ENCODE assay signal across 8 mouse cellular contexts in the genomic region with DNA sequence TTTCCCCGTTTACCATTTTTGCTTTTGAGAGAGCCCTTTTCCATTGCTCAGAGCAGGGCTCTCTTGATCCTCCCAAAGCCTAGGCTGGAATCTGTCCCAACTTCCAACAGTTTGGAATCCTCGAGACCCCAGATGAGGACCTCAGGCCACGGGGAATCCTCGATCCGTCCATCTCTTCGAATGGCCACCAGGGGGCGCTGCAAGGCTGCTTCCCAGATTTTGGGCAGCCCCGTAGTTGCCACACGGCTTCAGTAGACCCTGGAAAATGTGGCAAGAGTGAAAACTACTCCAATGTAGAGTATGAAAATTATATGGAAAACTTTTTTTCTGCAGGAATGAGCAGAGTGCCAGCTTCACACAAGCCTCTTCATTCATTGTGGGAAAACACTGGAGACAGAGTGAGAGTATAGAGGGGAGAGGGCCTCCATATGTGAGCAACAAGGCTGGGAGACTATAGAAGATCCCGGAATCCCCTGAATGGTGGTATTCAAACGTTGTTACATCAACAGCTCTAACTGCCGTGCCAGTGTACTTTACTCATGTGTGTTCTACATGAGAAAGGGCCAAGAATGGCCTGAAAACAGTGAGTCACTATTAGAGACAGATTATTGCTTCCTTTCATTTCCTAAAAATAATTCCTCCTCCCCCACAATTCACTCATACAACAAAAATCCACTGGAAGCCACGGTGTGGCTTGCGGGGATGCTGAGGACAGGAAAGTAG. TPM values are rescaled to one million over a fixed set of nuclear protein-coding genes. Genes with fewer than 3 reads are reported as not detected.
DNase-seq lines count a peak whose midpoint lies in the region; ATAC-seq and TF ChIP-seq lines count a peak whose summit lies in the region.

A gene (minus strand): TSS at position 191 of the 723 bp plus-strand sequence.

- dilution Hi-C loops in CH12.LX (cut with MboI; ENCODE audit: extremely low pct_ligation_motif_present, extremely low pct_unique_long_range_greater_than_20kb, low sequenced_read_pairs), result no loop called here

- DNase-seq in CH12.LX (ENCODE audit: extremely low read depth), result peak; percentile 55
- DNase-seq in forebrain, embryonic 11.5 days (ENCODE audit: low spot score), result peak; percentile 89
- peak; percentile 69 for DNase-seq in heart, postnatal 0 days (ENCODE audit: low spot score)
- DNase-seq in kidney, postnatal 36 days, result peak; percentile 58 to 89
- peak; percentile 91 for DNase-seq in lung, embryonic 14.5 days
- DNase-seq in thymus, adult 18-20 months, result peak; percentile 22 to 32

- TF ChIP-seq RAD21 in CH12.LX (IDR thresholded peaks at IDR 0.05; ENCODE audit: low read depth, low read length), result peak; percentile 84

- H3K9me3 ChIP-seq in CH12.LX (replicated peaks; ENCODE audit: low read length), result no peaks in the 10 kb centered on the region
- H3K9me3 ChIP-seq in forebrain, embryonic 11.5 days (ENCODE audit: control insufficient read depth, low read length), result no peaks in the 10 kb centered on the region
- no peaks in the 10 kb centered on the region for H3K9me3 ChIP-seq in heart, postnatal 0 days (replicated peaks; ENCODE audit: control insufficient read depth, low read length)
- H3K9me3 ChIP-seq in lung, embryonic 14.5 days (ENCODE audit: low read depth, low read length), result no peaks in the 10 kb centered on the region

- TF ChIP-seq EP300 in CH12.LX (IDR thresholded peaks at IDR 0.05; ENCODE audit: low read length), result no peak
- no peak for TF ChIP-seq EP300 in heart, postnatal 0 days (IDR thresholded peaks at IDR 0.05; ENCODE audit: low read depth)

- no peaks in the 10 kb centered on the region for H3K79me2 ChIP-seq in CH12.LX (replicated peaks; ENCODE audit: control insufficient read depth, extremely low read depth, insufficient read depth, poor library complexity, severe bottlenecking)

- H3K27ac ChIP-seq in CH12.LX (ENCODE audit: insufficient read depth, low read depth), result no peak within 1 kb of the TSS
- no peak within 1 kb of the TSS for H3K27ac ChIP-seq in bone marrow macrophage, adult 2 months (ENCODE audit: insufficient read depth, low read depth, low read length)
- H3K27ac ChIP-seq in forebrain, embryonic 11.5 days (ENCODE audit: low read depth, low read length), result no peak within 1 kb of the TSS
- H3K27ac ChIP-seq in heart, postnatal 0 days (ENCODE audit: low read depth), result no peak within 1 kb of the TSS
- no peak within 1 kb of the TSS for H3K27ac ChIP-seq in lung, embryonic 14.5 days (ENCODE audit: low read depth)

- in situ Hi-C loops in CH12.LX (cut with MboI; ENCODE audit: low pct_ligation_motif_present, low pct_unique_long_range_greater_than_20kb, low sequenced_read_pairs), result loop anchor here (5.0 kb wide), 3 partner anchors 57 to 157 kb away; no protein-coding TSS in a partner anchor

- H3K27me3 ChIP-seq in CH12.LX (replicated peaks), result peaks cover 2% of the 10 kb centered on the region
- H3K27me3 ChIP-seq in forebrain, embryonic 11.5 days (ENCODE audit: control insufficient read depth, insufficient read depth, low read length), result no peaks in the 10 kb centered on the region
- H3K27me3 ChIP-seq in heart, postnatal 0 days (ENCODE audit: control insufficient read depth, insufficient read depth, low read length), result no peaks in the 10 kb centered on the region
- no peaks in the 10 kb centered on the region for H3K27me3 ChIP-seq in lung, embryonic 14.5 days (ENCODE audit: insufficient read depth, low read length)

- peak; percentile 68 to 90 for TF ChIP-seq CTCF in CH12.LX (conservative IDR thresholded peaks at IDR 0.05 in 1 of 2, IDR thresholded peaks at IDR 0.05 in 1 of 2; ENCODE audit: low read depth in 2 of 2, low read length in 2 of 2)
- peak; percentile 98 for TF ChIP-seq CTCF in bone marrow macrophage, adult 2 months (IDR thresholded peaks at IDR 0.05; ENCODE audit: low read depth, low read length)
- TF ChIP-seq CTCF in heart, postnatal 0 days (IDR thresholded peaks at IDR 0.05; ENCODE audit: low read depth), result peak; percentile 89
- peak; percentile 95 for TF ChIP-seq CTCF in lung, embryonic 14.5 days (IDR thresholded peaks at IDR 0.05; ENCODE audit: low read depth)

- H3K4me1 ChIP-seq in CH12.LX (ENCODE audit: control insufficient read depth in 1 of 2, insufficient read depth in 2 of 2), result peaks cover 0 to 7% of the 10 kb centered on the region in 2 experiments; a peak in 2 of 4 replicates
- peaks cover 9% of the 10 kb centered on the region for H3K4me1 ChIP-seq in bone marrow macrophage, adult 2 months (ENCODE audit: control insufficient read depth, insufficient read depth, low read length)
- no peaks in the 10 kb centered on the region for H3K4me1 ChIP-seq in forebrain, embryonic 11.5 days (replicated peaks; ENCODE audit: control insufficient read depth, insufficient read depth, low read length)
- H3K4me1 ChIP-seq in heart, postnatal 0 days (ENCODE audit: control insufficient read depth, insufficient read depth), result no peaks in the 10 kb centered on the region
- H3K4me1 ChIP-seq in lung, embryonic 14.5 days (ENCODE audit: insufficient read depth), result no peaks in the 10 kb centered on the region

- H3K4me3 ChIP-seq in CH12.LX (replicated peaks in 1 of 3; ENCODE audit: low read depth in 2 of 3, low read length in 2 of 3, poor library complexity in 1 of 3), result no peak within 1 kb of the TSS
- peak within 1 kb of the TSS; percentile 5; the same call in 1 of the 2 replicates for H3K4me3 ChIP-seq in bone marrow macrophage, adult 2 months (ENCODE audit: insufficient read depth, low read length)
- no peak within 1 kb of the TSS for H3K4me3 ChIP-seq in forebrain, embryonic 11.5 days (ENCODE audit: low read depth, low read length)
- H3K4me3 ChIP-seq in heart, postnatal 0 days (ENCODE audit: low read depth, low read length), result no peak within 1 kb of the TSS
- H3K4me3 ChIP-seq in lung, embryonic 14.5 days (ENCODE audit: low read depth, low read length), result no peak within 1 kb of the TSS

- no peak for TF ChIP-seq POLR2A in CH12.LX (IDR thresholded peaks at IDR 0.05; ENCODE audit: low read depth, low read length)
- no peak for TF ChIP-seq POLR2A in bone marrow macrophage, adult 2 months (IDR thresholded peaks at IDR 0.05; ENCODE audit: borderline replicate concordance, low read depth, low read length)

- H3K36me3 ChIP-seq in CH12.LX (replicated peaks in 1 of 2; ENCODE audit: control insufficient read depth in 1 of 2, insufficient read depth in 1 of 2, low read length in 1 of 2), result peaks cover 0 to 3% of the 10 kb centered on the region in 2 experiments
- H3K36me3 ChIP-seq in forebrain, embryonic 11.5 days (ENCODE audit: control insufficient read depth, insufficient read depth, low read length), result no peaks in the 10 kb centered on the region
- no peaks in the 10 kb centered on the region for H3K36me3 ChIP-seq in heart, postnatal 0 days (replicated peaks; ENCODE audit: control insufficient read depth, insufficient read depth, low read length)
- no peaks in the 10 kb centered on the region for H3K36me3 ChIP-seq in lung, embryonic 14.5 days (ENCODE audit: insufficient read depth)

- H3K9ac ChIP-seq in CH12.LX (ENCODE audit: insufficient read depth, low read depth), result peak within 1 kb of the TSS; percentile 16; the same call in 1 of the 2 replicates
- no peak within 1 kb of the TSS for H3K9ac ChIP-seq in forebrain, embryonic 11.5 days (ENCODE audit: low read length)
- H3K9ac ChIP-seq in heart, postnatal 0 days (replicated peaks; ENCODE audit: low read depth, low read length), result no peak within 1 kb of the TSS
- no peak within 1 kb of the TSS for H3K9ac ChIP-seq in lung, embryonic 14.5 days

- ATAC-seq in forebrain, embryonic 11.5 days (replicated peaks; ENCODE audit: low FRiP score), result peak; percentile 64; the same call in 1 of the 2 replicates
- peak; percentile 73 for ATAC-seq in heart, postnatal 0 days (ENCODE audit: insufficient read depth, low read depth)
- peak; percentile 73 for ATAC-seq in lung, embryonic 14.5 days (ENCODE audit: insufficient read depth)
- peak; percentile 63; the same call in 1 of the 2 replicates for ATAC-seq in neutrophil, adult 5-6 weeks (ENCODE audit: extremely low read depth, insufficient number of reproducible peaks, low FRiP score, poor library complexity, severe bottlenecking)

- 25% methylated on average over 14 of the region's 14 CpGs for WGBS in forebrain, embryonic 11.5 days
- 13% methylated on average over 14 of the region's 14 CpGs for WGBS in heart, postnatal 0 days
- WGBS in lung, embryonic 14.5 days, result 23% methylated on average over 14 of the region's 14 CpGs

- H3K4me2 ChIP-seq in CH12.LX (ENCODE audit: insufficient read depth, low read depth, poor library complexity, severe bottlenecking), result peak within 1 kb of the TSS; percentile 85; the same call in 1 of the 2 replicates
- no peak within 1 kb of the TSS for H3K4me2 ChIP-seq in forebrain, embryonic 11.5 days (ENCODE audit: low read depth, low read length, severe bottlenecking)
- H3K4me2 ChIP-seq in heart, postnatal 0 days (ENCODE audit: low read depth, low read length), result peak within 1 kb of the TSS; percentile 27; the same call in 1 of the 2 replicates
- H3K4me2 ChIP-seq in lung, embryonic 14.5 days, result no peak within 1 kb of the TSS

TF ChIP-seq in CH12.LX, 34 proteins besides CTCF, POLR2A, EP300 and RAD21:
- TF ChIP-seq HCFC1 (IDR thresholded peaks at IDR 0.05; ENCODE audit: low read depth, low read length) (no peak), ZKSCAN1 (IDR thresholded peaks at IDR 0.05; ENCODE audit: borderline replicate concordance, low read depth, low read length) (no peak), MYC (IDR thresholded peaks at IDR 0.05; ENCODE audit: low read depth, low read length) (no peak), ZC3H11A (IDR thresholded peaks at IDR 0.05; ENCODE audit: low read depth, low read length) (peak; percentile 18; the same call in 1 of the 2 replicates), KAT2A (IDR thresholded peaks at IDR 0.05; ENCODE audit: insufficient replicate concordance, low read length) (no peak), USF1 (IDR thresholded peaks at IDR 0.05; ENCODE audit: low read depth, low read length) (no peak), SIN3A (IDR thresholded peaks at IDR 0.05; ENCODE audit: low read length) (no peak), SMC3 (IDR thresholded peaks at IDR 0.05; ENCODE audit: low read depth, low read length) (peak; percentile 91)

RNA-seq across cellular contexts. Expression of the gene that starts here (rescaled TPM):
- total RNA-seq in CH12.LX (2012; rRNA removed), result 0.51 and 0.59 TPM in 2 replicates
- total RNA-seq in CH12.LX (2014; rRNA removed), result not detected in 2 replicates
- 0.30 and 0.39 TPM in 2 replicates for polyA plus RNA-seq in CH12.LX (2012; ENCODE audit: insufficient read length, low read depth)
- 0.37 and 0.42 TPM in 2 replicates for polyA plus RNA-seq in bone marrow macrophage, adult 2 months (2012; ENCODE audit: insufficient read depth, insufficient read length, missing spikeins)
- 0.39 and 0.60 TPM in 2 replicates for polyA plus RNA-seq in forebrain, embryonic 11.5 days (2014; fragmentation: Nextera tagmentation; extraction: Ambion mirVana)
- not detected in 2 replicates for total RNA-seq in heart, postnatal 0 days (2014; rRNA removed; ENCODE audit: low replicate concordance)
- polyA plus RNA-seq in heart, postnatal 0 days (2015; fragmentation: Nextera tagmentation; extraction: Ambion mirVana), result 0.37 and 0.44 TPM in 2 replicates
- 0.22 and 0.31 TPM in 2 replicates for polyA plus RNA-seq in lung, embryonic 14.5 days (2014; fragmentation: Nextera tagmentation; extraction: Ambion mirVana)
- not detected in 2 replicates for total RNA-seq in neutrophil, adult 5-6 weeks (2017)

Comparison
In these comparisons a context has a peak if more than half of its experiments do, and no peak if none do; other contexts are left out.
1. Peak in DNase-seq, H3K9ac ChIP-seq and H3K4me2 ChIP-seq in CH12.LX; RNA of the gene not detected or under 1 TPM.
2. Peak in DNase-seq and ATAC-seq in forebrain, embryonic 11.5 days; RNA of the gene not detected or under 1 TPM.
3. Peak in DNase-seq, ATAC-seq and H3K4me2 ChIP-seq in heart, postnatal 0 days; RNA of the gene not detected or under 1 TPM.
4. Peak in DNase-seq and ATAC-seq in lung, embryonic 14.5 days; RNA of the gene not detected or under 1 TPM.
5. Peak in ATAC-seq in neutrophil, adult 5-6 weeks; RNA of the gene not detected or under 1 TPM.
6. DNase-seq: peak in every context shown above with its lines; median percentile 91 in lung, embryonic 14.5 days; 89 in forebrain, embryonic 11.5 days; 74 in kidney, postnatal 36 days; 69 in heart, postnatal 0 days; 55 in CH12.LX; 27 in thymus, adult 18-20 months.